Mouse (Mus musculus) gastrocnemius, postnatal 25 days (tissue): ENCODE data around the gene Fkbp4. TPM values are rescaled to one million over a fixed set of nuclear protein-coding genes. Genes with fewer than 3 reads are reported as not detected.
A peak's percentile ranks its signal among the peaks of the same experiment; 100 is the strongest.

ENCODE experiments used
- DNase-seq: peaks from one replicate; pipeline ENCODE4 v3.0.0; 2022
- total RNA-seq, 2 experiments: library from RNA; stranded (reverse); gene quantifications; 1 replicate in 1 of 2; 2 replicates in 1 of 2; pipeline ENCODE4 v1.2.3; 2021

Fkbp4 gene
- total RNA-seq, 2 experiments from 2014 or later = 105 to 111 TPM

- no peak for DNase-seq
These were observed 1.2 kb downstream of the Fkbp4 start for GRCm38 (mm10) chr6:128437288-128437687.

DNA sequence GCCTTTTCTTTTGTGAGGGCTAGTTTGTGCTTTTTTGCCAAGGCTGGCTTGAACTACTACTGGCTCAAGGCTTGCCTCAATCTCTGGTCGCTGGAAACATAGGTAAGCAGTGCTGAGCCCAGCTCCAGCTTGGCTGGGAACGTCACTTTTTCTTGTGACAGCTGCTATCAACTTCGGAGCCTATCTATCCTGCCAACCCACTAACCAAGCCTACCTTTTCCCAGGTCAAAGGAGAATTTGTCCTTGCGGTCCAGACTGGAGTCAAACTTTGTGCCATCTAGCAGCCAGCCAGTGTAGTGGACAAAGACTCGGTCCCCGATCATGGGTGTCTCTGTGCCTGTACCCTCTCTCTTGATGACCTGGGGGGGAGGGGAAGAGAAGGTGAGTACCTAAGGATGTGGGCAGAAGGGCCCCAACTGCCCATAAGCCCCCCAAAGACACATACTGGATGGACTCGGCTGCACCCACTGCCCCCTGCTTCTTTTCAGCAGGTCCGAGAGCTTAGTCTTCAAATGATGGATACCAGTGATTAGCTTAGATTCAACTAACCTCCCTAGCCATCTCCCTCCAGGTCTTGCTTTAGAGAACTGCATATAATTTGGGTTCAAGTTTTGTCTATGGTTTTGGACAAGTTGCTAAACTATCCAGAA lies 2.0 kb downstream of the Fkbp4 start:
- DNase-seq = no peak

- DNase-seq = peak; percentile 48
These were observed 3.0 kb downstream of the Fkbp4 start for GRCm38 (mm10) chr6:128435474-128435873.

GRCm38 (mm10) chr6:128433566-128433965 lies 4.9 kb downstream of the Fkbp4 start:
- no peak for DNase-seq

GRCm38 (mm10) chr6:128432356-128432915 lies 6.0 kb downstream of the Fkbp4 start:
- DNase-seq = no peak

DNA sequence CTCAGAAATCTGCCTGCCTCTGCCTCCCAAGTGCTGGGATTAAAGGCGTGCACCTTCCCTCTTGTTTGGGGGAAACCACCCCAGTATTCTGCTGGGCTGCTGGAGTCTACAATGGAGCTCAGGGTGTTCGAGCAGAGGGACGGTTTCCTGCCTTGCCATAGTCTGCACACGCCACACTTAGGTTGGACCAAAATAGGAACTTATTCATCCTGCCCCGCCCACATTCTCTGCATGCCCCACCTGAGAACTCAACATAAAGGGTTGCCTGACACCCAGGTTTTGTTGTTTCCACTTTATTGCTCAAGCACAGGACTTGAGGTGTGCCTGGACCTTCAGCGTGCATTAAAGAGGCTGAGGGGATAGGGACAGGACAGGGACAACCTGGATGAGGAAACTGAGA lies 8.7 kb downstream of the Fkbp4 start:
- DNase-seq = no peak

GRCm38 (mm10) chr6:128429300-128429699 lies 9.2 kb downstream of the Fkbp4 start:
- no peak for DNase-seq

- no peak for DNase-seq
These were observed 10.9 kb downstream of the Fkbp4 start for GRCm38 (mm10) chr6:128427571-128427970.

- DNase-seq = no peak
These were observed 13.4 kb downstream of the Fkbp4 start for GRCm38 (mm10) chr6:128425046-128425445.

- peak; percentile 94 for DNase-seq
These were observed 14.0 kb downstream of the Fkbp4 start, which contains the start of gene Itfg2 for GRCm38 (mm10) chr6:128424269-128425019. TSS of gene Itfg2 (minus strand) at chr6:128424931.

DNA sequence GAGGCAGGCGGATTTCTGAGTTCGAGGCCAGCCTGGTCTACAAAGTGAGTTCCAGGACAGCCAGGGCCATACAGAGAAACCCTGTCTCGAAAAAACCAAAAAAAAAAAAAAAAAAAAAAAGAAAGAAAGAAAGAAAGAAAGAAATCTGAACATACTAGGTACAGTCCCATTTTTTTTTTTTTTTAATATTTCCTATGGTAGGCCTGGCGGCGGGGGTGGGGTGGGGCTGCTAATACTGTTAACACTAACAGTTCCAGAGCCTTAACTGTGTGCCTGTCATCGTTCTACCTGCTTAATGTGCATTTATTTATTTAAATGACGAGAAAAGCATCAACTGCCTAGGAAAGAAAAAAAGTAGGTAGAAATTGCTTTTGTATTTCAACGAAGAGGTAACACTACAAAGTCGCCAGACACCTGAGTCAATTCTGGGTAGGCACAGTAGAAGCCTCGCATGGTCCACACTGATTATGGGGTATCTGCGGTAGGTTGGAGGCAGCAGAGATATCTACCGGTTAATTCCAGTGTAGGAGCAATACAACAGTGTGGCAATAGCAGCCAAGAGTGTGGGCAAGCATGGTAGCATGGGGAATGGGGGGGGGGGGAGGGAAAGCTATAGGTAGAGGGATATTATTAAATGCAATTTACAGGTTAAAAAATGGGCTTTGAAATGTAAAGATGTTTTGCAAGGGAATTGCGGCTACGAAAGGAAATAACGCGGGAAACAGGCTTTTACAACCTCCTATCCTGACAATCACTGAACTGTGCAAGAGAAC lies 14.8 kb downstream of the Fkbp4 start:
- DNase-seq = no peak

- no peak for DNase-seq
These were observed 17.0 kb downstream of the Fkbp4 start for GRCm38 (mm10) chr6:128421480-128421879.

DNA sequence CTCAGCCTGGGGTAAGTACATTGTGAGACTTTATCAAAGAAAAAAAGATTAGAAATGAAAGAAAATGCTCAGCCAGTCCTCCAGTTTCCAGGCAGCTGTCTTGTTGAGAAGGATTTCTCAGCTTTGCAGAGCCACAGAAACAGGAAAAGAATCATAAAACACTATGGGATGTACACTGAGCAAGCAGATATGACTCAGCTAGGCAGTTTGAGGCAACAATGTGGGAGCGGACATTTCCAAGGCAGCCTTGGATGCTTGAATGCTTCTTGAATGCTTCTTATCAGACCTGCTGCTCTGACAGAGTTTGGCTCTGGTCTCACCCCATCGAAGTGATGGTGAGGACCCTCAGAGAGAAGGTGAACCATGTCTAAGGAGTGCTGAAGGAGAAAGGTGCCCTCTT lies 17.4 kb downstream of the Fkbp4 start:
- no peak for DNase-seq

DNA sequence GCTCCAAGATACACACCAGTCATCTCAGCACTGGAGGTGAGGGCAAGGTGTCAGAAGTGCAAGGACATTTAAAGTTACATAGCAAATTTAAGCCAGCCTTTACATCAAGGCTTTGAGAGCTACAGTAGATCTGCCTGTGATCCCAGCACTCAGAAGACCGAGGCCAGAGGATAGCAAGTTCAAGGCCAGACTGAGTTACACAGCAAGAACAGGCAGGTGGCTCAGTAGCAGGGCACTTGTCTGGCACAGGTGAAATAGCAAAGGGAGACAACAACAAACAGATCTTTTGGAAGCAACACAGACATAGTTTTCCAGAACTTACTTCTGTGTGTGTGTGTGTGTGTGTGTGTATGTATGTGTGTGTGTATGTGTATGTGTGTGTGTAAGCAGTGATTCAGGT lies 20.4 kb downstream of the Fkbp4 start:
- no peak for DNase-seq

DNA sequence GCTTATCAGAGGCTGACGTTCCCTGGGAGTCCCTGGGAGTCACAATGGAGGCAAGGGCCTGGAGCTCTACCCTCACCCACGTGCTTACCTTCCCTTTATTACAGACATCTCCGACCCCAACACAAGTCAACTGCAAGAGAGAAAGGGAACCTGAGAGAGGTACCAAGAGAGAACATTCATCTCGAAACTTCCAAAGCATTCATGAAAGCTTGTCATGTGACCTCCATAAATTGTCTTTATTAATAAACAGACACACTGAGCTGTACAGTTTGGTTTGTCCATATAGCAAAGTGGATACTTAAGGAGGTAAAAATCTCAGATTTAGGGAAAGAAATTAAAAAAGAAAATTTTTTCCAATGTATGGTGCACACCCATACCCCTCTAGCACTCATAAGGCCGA lies 22.3 kb downstream of the Fkbp4 start:
- no peak for DNase-seq

GRCm38 (mm10) chr6:128411115-128411514 lies 27.4 kb downstream of the Fkbp4 start:
- no peak for DNase-seq

DNA sequence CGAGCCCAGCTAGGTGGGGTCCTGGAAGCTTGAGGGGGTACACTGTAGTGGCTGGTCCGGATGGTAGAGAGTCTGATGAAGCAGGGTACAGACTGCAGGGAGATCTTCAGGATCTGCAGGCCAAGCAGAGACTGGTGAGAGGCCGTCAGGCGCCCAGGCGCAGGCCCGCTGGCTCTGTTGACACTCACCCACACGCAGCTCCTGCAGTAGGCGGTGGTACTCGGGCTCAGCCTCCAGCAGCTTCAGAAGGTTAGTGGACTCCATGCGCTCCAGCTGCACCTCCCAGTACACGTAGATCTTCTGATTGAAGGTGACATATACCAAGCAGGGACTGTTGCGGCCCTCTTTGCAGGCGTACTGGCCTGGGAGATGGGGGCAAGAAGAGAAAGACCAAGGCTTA lies 28.2 kb downstream of the Fkbp4 start:
- DNase-seq = no peak

DNA sequence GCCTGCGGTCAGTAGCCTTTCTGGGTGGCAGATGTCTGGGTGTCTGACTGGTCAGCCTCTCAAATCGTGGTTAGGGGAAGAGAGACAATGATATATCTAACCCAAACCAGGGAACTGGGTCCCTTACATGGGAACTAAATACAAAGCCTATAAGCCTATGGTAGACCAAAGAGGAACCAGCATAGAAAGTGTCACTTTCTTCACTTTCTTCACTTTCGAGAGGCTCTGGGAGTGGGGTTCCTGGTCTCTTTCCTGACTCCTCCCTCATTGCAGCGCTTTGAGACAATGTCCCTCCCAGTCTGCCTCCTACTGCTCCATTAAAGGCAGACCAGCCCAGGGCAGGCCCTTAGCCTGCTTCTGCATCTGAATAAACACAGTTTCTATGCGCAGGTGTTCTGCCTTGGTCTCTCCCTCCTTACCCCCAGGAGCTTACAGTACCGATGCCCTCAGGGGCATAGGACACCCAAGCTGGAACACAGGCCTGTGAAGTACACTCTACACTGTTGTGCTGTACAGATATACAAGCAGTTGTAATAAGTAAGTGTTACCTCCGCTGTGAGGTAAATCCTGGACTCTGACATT lies 29.8 kb downstream of the Fkbp4 start:
- no peak for DNase-seq

DNA sequence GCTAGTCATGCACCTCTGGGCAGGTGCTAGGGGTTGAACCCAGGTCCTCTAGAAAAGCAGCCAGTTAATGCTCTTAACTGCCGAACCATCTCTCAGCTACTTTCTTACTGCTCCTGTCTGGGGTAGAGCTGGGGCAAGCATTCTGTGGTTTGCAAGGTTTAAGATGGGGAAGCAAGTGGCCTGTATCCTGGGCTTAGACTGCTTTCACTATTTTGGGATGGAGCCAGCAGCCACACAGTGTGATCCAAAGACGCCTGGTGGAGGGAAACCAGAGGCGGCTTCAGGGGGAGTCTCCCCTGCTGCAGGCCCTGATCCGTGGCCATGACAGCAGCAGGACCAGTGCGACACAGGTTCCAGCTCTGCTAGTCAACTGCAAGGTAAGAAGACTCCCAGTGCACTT lies 33.8 kb downstream of the Fkbp4 start:
- DNase-seq = no peak

- no peak for DNase-seq
These were observed 38.9 kb downstream of the Fkbp4 start for GRCm38 (mm10) chr6:128399421-128400185.

GRCm38 (mm10) chr6:128398996-128399395 lies 39.5 kb downstream of the Fkbp4 start, which contains the start of gene Nrip2:
TSS of gene Nrip2 (plus strand) at chr6:128399296.
- no peak for DNase-seq
